Mouse (Mus musculus) myocyte (in vitro differentiated cells): ENCODE results near the gene Scp2.

ENCODE experiments used
- CEBPB ChIP-seq: IDR thresholded peaks from 2 replicates; pipeline ENCODE4 v1.6.1; 2011; ENCODE audit warnings: mild to moderate bottlenecking, moderate library complexity; ENCODE audit not compliant: poor library complexity, insufficient read depth, severe bottlenecking
- E2F4 ChIP-seq: IDR thresholded peaks from one replicate; pipeline ENCODE4 v1.6.1; 2011; ENCODE audit warnings: mild to moderate bottlenecking, control low read depth, moderate library complexity; ENCODE audit not compliant: insufficient read depth
- MAX ChIP-seq: IDR thresholded peaks from one replicate; pipeline ENCODE4 v1.6.1; 2011; ENCODE audit warnings: low read depth, mild to moderate bottlenecking, control low read depth
- MYOD1 ChIP-seq, 3 experiments: IDR thresholded peaks; one replicate each; pipeline ENCODE4 v1.6.1; 2011; ENCODE audit warnings: control low read depth in 2 of 3, low read depth in 2 of 3, mild to moderate bottlenecking in 2 of 3, moderate library complexity in 1 of 3; ENCODE audit not compliant: insufficient read length in 2 of 3, control insufficient read depth in 1 of 3
- POLR2A ChIP-seq: IDR thresholded peaks from one replicate; pipeline ENCODE4 v1.6.1; 2011; ENCODE audit warnings: low read depth, mild to moderate bottlenecking, control low read depth, moderate library complexity; ENCODE audit not compliant: insufficient read length
- POLR2AphosphoS2 ChIP-seq: IDR thresholded peaks from one replicate; pipeline ENCODE4 v1.6.1; 2011; ENCODE audit warnings: low read depth, control low read depth; ENCODE audit not compliant: insufficient read length
- SRF ChIP-seq: IDR thresholded peaks from one replicate; pipeline ENCODE4 v1.6.1; 2011; ENCODE audit warnings: low read depth; ENCODE audit not compliant: control insufficient read depth, insufficient read length
- TCF12 ChIP-seq: IDR thresholded peaks from one replicate; pipeline ENCODE4 v1.6.1; 2011; ENCODE audit warnings: mild to moderate bottlenecking, control low read depth; ENCODE audit not compliant: poor library complexity, insufficient read depth, severe bottlenecking
- USF1 ChIP-seq: IDR thresholded peaks from one replicate; pipeline ENCODE4 v1.6.1; 2011; ENCODE audit warnings: low read depth, mild to moderate bottlenecking, control low read depth, moderate library complexity

DNA sequence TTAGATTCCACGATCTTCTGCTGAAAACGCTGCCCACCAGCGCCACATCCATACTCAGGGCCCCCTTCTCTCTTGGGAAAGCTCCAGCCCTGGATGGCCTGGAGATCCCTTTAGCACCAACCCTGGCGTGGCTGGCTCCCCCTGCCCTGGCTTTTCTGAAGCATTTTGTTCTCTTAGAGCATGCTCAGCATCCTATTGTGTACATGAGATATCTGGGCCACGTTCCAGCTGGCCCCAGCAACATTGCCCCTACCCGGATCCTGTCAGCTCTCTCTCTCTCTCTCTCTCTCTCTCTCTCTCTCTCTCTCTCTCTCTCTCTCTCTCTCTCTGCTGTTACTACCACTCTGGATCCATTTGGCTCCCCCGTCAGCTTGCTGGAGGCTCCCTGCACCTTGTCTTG, 139.5 kb downstream of the Scp2 start:
- TF ChIP-seq POLR2A = no peak
- no peak for TF ChIP-seq USF1
- no peak for TF ChIP-seq MAX
- no peak for TF ChIP-seq SRF
- TF ChIP-seq CEBPB = no peak
- TF ChIP-seq POLR2AphosphoS2 = no peak
- TF ChIP-seq MYOD1 (IDR thresholded peaks at IDR 0.05; ENCODE audit: control insufficient read depth in 1 of 3, insufficient read length in 2 of 3, low read depth in 2 of 3) = no peak
- TF ChIP-seq E2F4 = no peak
- TF ChIP-seq TCF12 = no peak
